Mouse (Mus musculus) A20 (cell line): Measurements from ENCODE around the gene Olfr516.

Experiments
- DNase-seq: peaks from one replicate; pipeline ENCODE4 v3.0.0-alpha.2; 2011; ENCODE audit warnings: low read depth, low spot score

Gene Olfr516

DNA sequence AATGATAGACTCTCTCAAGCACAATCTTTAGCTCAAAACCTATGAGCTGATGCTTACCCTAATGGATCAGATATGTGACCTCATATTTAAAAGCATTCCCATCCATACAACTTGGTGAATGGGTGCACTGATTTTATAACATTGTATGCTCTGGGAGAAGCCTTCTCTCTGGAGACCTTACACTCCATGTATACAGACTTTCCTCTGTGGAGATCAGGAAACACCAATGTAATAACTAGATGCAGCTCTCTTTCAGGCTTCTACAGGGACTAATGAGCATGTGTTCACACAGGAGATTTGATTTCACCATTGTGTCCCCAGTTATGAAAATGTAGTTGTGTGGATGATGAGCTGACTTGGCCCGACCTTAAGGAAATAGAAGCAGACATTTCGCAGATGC is at the start of gene Olfr516:
TSS of gene Olfr516 (minus strand) at position 101 of the 400 bp plus-strand sequence.
- DNase-seq: no peak

DNA sequence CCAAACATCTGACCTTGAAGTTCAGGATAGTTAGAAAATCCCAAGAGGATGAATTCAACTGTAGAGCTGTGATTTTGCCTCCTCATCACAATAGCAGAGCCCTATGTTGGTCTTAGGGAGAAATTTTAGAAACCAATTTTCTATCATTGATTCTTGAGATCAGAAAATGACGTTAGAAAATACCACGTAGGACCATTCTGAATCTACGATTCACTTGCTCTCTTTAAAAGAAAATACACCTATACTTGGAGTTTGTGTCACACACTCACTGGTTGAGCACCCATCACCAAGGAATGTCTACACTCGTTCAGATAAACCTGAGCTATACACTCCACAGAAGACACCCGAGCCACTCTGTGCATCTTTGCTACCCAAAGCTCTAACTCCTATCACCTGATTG is 44.0 kb upstream of the Olfr516 start, which contains the start of gene Olfr519:
TSS of gene Olfr519 (minus strand) at position 101 of the 400 bp plus-strand sequence.
- no peak for DNase-seq

DNA sequence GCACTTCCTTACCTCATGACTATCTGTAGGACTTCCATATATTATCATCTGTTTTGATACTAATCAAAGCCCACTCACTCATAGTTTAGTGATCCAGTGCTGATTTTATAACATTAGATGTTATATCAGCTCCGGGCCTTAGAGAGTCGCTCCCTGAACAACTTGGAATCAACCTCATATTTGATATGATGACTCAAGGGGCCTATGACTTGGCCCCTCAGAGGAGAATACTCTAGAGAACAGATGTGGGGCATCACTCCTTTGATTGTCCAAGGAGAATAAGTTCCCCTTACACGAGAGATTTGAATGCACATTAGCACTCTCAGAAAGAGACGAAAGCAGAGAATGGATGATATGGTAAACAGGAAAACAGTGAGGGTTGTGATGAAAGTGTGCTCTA is 34.6 kb upstream of the Olfr516 start, which contains the start of gene Olfr518:
TSS of gene Olfr518 (minus strand) at position 101 of the 400 bp plus-strand sequence.
- DNase-seq: no peak

DNA sequence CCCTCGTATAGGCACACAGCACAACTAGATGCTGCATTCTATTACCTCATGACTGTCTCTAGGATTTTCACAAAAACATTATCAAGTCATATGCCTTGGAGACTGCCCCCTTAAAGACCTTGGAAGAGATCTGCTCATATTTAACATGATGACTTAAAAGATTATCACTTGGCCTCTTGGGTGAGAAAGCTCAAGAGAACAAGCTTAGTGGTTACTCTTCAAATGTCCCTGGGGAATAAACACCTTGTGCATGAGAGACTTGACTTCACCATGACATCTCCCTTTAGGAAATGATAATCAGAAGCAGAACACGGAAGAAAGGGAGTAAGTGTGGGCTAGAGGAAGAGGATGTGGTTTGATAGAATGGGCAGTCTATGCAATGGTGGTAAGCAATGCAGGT is 21.9 kb upstream of the Olfr516 start, which contains the start of gene Olfr517:
TSS of gene Olfr517 (minus strand) at position 101 of the 400 bp plus-strand sequence.
- no peak for DNase-seq

DNA sequence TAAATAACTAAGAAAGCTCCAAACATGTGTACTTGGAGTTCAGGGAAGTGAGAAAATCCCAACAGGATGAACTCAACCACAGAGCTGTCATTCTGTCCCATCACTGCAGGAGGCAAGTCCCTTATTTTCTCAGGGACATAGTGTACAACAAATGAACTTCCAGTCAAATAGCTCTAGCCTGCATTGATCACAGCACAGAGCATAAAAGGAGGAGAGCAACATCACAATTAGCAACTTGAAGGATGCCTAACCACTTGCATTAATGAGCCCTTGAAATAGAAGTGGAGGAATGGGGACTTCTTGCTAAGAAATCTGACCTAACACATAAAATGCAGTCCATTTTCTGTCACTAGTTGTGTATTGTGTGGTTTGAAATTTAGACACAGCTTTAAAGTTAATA is 24.4 kb downstream of the Olfr516 start, which contains the start of gene Olfr514:
TSS of gene Olfr514 (minus strand) at position 101 of the 400 bp plus-strand sequence.
- no peak for DNase-seq

DNA sequence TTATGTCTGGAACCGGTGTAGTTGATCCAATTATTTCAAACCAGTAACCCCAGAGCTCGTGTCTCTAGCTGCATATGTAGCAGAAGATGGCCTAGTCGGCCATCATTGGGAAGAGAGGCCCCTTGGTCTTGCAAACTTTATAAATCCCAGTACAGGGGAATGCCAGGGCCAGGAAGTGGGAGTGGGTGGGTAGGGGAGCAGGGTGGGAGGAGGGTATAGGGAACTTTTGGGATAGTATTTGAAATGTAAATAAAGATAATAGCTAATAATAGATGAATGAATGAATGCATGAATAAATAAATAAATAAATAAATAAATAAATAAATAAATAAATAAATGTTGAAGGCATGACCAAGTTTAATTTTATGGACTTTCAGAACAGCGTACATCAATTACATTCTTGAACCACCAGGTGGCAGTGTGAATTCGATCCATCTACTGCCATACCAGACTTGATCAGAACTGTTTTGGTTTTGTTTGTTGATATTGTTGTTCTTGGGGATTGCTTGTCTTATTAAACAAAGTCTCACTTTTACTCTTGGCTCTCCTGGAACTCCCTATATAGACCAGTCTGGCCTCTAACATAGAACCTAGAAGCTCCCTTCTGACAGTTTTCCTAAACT is 35.6 kb downstream of the Olfr516 start:
- peak; percentile 23 for DNase-seq

DNA sequence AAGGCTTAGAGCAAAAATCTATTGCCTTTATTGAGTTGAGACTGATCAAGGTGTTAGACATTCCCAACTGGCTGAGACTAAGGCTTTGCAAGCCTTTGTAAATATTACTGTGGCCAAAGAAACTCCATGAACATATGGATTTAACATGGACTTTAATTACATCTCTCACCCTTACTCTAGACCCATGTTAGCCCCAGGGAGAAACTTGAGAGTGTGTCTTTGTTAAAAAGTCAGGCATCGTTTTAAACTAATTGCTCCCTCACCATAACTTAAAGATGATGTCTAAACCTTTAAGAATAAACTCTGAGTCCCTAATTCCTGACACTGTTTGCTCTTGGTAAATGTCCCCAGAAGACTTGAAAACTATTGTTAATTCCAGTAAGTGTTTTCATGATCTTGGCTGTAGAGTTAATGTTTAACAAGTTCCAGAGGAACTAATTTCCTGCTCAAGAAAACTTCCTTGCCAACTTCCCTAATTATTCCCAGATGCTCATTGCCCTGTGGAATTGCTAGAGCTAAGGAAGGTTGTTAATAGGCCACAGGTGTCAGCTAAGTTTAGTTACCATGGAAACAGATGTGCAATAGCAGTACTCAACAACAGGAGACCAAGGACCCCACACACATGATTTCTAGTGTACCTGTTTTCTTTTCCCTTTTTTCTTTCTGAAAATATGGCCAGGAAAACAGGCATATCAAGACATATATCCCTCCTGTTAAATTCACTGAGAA is 53.0 kb downstream of the Olfr516 start:
- no peak for DNase-seq
